Mouse (Mus musculus) spleen, adult 2 months (tissue): Measurements from ENCODE around the gene Slc25a29.

Experiments used
- CTCF ChIP-seq: fragments of 200-500 bp; IDR thresholded peaks from 2 replicates; pipeline ENCODE4 v1.5.1; 2011; ENCODE audit warnings: mild to moderate bottlenecking, inconsistent platforms; ENCODE audit not compliant: insufficient read depth, insufficient read length, insufficient replicate concordance; ENCODE audit errors: extremely low read depth
- POLR2A ChIP-seq: fragments of 200-500 bp; IDR thresholded peaks from 2 replicates; pipeline ENCODE4 v1.6.1; 2011; ENCODE audit warnings: low read depth, low read length, inconsistent platforms

- no peak for TF ChIP-seq POLR2A
- no peak for TF ChIP-seq CTCF
Observed at GRCm38 (mm10) chr12:108826282-108826957, 9.3 kb downstream of the Slc25a29 start.
